Mouse (Mus musculus): ENCODE results near the gene Sort1.

GRCm38 (mm10) chr3:108341040-108341439 lies 57.2 kb downstream of the Sort1 start:
- TF ChIP-seq CTCF (IDR thresholded peaks at IDR 0.05; ENCODE audit: extremely low read depth, insufficient read length, insufficient replicate concordance, low read depth, low read length) = no peak
- TF ChIP-seq POLR2A (IDR thresholded peaks at IDR 0.05; ENCODE audit: low read depth, low read length) = no peak
